Mouse (Mus musculus) gonadal fat pad, adult 2 months (tissue): ENCODE measurements around the gene Gpr137. TPM values are rescaled to one million over a fixed set of nuclear protein-coding genes. Genes with fewer than 3 reads are reported as not detected.
A peak's percentile ranks its signal among the peaks of the same experiment; 100 is the strongest.
"Not testable (repeated sequence)": the region's sequence is repeated elsewhere in the genome, so short reads cannot be mapped to it uniquely, and the experiment has no call there.

Source experiments
- DNase-seq: peaks from one replicate; pipeline ENCODE4 v3.0.0-alpha.2; 2012; ENCODE audit warnings: low read depth
- polyA plus RNA-seq: library from polyadenylated mRNA; depleted of rRNA; stranded (reverse); fragments of >200 nt; gene quantifications from 2 replicates; pipeline ENCODE4 v1.2.3, GENCODE M21; 2012

The Gpr137 gene
- polyA plus RNA-seq, 1 experiment: 89.1 TPM

DNA sequence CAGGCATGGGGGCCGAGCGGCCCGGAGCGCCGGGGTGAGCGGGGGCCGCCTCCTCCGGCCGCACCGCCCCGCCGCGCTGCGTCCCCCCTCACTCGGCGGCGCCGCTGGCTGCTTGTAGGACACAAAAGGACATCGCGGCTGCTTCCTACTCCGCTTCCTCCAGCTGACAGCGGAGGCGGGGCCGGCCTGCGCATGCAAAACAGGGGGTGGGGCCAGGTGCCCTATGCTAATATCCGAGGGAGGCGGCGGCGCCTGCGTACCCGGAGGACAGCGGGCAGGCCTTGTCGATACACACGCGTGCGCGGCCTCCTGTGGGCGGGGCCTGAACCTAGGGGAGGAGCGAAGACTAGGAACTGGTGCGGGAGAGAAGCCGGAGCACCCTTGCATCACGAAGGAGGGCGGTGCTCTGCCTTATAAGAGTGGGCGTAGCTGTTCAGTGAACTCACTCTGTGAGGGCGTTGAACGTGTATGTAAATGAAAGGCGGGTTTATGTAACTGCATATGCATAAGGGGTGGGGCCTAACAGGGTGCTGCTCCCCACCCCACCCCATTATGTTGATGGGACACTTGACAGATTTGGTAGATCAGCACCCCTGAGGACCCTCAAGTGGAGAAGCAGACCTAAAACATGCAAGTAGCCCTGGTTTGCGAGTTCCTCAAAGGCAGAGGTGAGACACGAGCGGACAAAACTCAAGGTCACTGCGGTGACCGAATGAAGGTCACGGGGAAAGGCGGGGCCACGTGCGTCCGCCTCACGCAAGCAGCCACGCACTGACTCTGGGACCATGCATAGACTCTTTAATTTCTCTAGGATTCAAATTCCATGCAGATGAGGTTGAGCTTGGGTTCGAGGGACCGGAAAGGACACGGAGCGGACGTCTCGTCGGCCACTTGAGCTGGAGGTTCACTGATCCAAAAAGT lies 20.4 kb downstream of the Gpr137 start, which contains the start of gene Esrra:
TSS of gene Esrra (minus strand) at position 167 of the 921 bp plus-strand sequence.
- DNase-seq: peak; percentile 98

DNA sequence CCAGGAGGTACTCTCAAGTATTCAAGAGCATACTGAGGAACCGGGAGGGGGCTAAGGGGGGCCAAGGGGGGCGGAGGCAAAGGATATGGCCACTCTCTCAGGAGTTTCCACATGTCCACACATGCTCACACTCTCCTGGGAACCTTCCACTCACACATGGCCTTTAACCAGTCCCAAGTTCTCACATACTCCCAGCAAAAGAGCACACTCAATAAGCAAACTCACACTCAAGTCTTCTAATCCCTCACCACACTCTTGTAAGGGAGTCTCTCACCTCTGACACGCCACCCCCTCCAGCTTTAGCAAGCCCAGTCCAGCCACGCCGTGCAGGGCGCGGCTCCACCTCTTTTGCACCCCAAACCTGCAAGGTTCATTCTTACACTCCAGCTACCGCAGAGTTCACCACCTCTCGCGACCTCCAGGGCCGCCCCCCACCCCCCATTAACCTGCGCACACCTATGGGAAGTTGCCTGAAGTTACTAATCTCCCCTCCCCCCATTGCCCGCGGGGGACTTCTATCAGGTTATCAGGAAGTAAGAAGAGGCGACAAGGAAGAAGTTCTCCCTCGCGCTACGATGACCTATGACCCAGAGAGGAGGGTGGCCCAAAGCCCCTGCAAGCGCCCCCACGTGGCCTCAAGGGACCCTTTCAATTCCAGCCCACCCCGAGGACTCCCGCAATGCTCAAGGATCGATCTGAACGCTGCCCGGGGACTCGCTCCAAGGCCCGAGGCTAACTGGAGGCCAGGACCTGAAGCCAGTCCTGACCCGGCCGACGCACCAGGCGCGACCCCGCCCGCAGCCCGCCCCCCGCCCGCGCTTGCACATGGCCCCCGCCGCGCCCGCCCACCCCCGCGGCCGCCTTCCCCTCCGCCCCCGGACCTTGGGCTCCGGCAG lies 21.3 kb downstream of the Gpr137 start:
- no peak for DNase-seq

DNA sequence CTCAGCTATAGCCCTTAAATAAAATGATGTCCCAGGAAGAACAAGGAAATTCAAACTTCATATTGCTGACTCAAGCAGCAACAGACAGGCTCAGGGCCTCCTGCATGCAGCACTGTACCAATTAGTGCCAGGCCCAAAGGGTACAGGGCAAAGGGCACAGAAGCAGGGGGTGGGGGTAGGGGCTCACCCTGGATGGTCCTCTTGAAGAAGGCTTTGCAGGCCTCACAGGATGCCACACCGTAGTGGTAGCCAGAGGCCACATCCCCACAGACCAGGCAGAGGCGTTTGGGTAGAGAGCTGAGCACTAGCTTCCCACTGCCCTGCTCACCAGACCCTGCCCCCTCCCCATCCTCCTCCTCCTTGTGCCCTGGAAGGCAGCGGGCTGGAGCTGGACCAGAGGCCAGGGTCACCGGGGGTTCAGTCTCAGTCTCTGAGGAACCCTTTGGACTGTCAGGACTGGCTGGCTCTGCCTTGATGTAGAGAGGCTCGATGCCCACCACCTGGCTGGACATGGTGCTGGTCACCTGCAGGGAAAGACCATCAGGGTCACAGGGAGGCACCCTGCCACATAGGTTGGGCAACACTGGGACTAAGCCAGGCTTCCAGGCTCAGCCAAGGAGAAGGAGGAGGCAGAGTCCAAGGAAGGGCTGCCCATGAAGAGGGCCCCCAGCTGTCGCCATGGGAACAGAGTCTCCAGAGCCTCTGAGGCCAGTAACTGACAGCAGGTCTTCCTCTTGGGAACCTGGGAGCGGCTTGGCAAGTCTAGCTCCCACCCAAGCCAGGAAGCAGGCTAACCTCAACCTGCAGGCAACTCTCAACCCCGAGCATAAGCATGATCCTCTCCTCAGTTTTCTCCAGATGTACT lies 22.2 kb downstream of the Gpr137 start:
- no peak for DNase-seq

DNA sequence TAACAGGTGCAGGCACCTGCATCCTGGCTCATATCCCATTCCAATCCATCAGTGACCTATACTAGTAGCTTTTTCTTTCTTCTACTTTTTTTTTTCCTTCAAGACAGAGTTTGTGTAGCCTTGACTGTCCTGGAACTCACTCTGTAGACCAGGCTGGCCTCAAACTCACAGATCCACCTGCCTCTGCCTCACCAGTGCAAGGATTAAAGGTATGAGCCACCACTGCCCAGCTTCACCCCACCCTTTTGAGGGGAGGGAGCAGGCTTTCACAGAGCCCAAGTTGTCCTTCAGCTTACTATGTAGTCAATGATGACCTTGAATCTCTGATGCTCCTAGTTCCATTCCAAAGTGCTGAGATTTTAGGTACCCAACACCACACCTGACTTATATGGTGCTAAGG lies 22.8 kb downstream of the Gpr137 start:
- DNase-seq: no peak

DNA sequence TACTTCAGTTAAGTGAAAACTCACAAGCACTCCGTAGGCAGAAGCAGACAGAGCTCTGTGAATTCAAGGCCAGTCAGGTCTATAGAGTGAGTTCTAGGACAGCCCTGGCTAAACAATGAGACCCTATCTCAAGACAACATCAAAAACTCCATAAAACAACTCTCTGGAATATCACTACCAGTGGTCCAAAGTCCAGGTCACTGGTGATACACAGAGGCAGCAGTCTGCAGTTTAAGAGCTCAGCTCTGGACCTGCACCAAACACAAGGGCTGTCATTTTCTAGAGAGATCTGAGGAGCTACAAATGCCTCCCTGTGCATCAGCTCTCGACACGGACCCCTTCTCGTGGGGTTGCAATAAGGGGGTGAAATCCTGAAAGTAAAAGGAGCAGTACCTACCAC lies 24.0 kb downstream of the Gpr137 start:
- DNase-seq: no peak

DNA sequence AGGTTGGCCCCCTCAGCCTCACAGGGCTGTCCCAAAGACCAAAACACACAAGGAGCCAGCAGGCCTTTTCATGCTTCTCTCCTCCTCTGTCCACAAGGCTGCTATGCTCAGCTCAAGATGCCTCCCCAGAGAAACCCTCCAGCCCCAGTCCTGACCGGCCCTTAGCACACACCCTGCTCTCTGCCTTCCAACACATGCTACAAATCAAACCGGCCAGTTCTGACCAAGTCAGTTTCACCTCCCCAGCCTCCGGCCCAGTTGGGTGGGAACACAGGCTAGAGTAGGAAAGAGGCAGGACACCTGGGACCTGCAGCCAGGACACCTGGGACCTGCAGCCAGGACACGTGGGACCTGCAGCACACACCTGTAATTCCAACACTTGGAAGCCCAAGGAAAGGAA lies 25.8 kb downstream of the Gpr137 start:
- DNase-seq: no peak

DNA sequence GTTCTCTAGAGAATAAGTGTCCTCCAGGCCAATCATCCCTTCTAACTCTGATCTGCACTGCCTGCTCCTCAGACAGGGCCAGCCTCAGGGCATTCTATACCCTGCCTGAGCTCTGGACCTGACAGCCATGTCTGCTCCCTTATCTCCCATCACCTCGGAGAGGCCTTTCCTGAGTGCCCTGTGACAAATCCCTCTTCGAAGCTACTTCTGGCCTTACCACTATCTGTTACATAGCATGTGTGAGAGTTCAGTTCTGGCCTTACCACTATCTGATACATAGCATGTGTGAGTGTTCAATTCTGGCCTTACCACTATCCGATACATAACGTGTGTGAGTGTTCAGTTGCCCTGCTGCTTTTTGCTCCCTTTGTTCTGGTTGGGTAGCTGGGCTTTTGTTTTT lies 27.0 kb downstream of the Gpr137 start:
- no peak for DNase-seq

DNA sequence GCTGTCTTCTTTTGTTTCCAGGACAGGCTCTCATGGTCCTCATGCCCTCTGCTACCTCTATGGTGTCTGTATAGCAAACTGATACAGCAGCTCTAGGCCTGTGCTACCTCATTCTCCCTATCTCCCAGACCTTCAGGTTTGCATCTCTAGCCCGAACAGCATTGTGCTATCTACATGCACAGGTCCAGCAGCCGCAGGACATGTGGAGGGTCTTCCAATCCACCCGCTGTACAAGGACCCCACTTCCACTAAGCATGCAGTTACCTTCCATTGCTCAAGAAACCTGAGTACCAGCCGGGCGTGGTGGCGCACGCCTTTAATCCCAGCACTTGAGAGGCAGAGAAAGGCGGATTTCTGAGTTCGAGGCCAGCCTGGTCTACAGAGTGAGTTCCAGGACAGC lies 27.7 kb downstream of the Gpr137 start:
- DNase-seq: no peak

DNA sequence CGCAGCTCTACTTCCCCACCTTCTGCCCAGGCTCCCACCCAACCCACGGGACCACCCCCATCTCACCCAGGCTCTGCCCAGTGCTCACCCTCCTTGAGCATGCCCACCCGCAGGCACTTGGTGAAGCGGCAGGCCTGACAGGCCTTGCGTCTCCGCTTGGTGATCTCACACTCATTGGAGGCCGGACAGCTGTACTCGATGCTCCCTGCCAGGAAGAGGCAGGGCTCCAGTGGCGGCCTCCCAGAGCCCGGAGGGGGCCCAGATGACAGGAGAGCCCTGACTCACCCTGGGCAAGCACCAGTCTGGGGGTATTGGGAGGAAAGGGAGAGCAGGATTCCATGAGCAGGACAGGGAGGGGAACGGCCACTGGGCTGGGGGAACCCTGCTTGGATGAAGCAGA lies 28.3 kb downstream of the Gpr137 start:
- no peak for DNase-seq

DNA sequence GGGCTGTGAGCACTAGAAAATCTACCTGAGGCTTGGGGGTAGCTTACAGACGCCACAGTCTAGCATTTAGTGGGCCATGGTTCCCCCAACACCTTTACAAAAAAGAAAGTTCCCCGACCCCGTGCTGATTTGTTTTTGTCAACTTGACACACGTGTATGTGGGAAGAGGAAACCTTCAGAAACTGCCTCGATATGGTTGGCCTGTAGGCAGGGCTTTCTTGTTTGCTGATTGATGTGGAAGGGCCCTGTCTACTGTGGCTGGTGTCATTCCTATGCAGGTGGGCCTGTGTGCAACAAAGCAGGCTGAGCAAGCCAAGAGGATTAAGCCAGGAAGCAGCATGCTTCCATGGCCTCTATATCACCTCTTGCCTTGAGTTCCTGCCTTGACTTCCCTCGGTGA lies 29.2 kb downstream of the Gpr137 start:
- no peak for DNase-seq

DNA sequence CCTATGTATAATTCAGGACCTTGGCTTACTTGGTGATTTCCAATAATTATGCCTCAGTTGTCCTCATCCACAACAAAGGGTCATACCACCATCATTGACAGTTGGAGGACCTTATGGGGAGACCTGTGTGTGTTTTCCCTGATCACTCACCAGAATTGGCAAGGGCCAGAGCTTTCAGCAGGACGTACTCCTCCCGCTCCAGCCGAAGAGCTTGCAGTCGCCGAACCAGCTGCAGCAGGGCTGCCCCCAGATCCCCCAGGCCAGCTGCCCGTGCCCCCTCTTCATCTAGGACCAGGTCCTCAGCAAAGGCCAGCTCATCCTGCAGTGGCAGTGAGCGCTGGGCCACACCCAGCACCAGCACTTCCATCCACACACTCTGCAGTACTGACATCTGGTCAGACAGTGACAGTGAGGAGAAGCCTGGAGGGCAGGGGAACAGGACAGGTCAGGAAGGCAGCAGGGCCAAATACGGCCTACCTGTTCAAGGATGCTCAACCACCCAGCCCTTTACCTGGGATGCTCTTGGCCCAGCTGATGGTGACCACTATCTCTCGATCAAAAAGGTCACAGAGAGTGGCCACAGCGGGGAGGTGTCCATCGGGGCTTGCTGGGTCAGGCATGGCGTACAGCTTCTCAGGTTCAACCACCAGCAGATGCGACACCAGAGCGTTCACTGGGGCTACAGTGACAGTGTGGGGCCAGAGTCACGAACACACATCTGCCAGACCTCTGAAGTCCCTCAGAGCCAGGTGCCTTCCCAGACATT lies 29.9 kb downstream of the Gpr137 start:
- DNase-seq: no peak

DNA sequence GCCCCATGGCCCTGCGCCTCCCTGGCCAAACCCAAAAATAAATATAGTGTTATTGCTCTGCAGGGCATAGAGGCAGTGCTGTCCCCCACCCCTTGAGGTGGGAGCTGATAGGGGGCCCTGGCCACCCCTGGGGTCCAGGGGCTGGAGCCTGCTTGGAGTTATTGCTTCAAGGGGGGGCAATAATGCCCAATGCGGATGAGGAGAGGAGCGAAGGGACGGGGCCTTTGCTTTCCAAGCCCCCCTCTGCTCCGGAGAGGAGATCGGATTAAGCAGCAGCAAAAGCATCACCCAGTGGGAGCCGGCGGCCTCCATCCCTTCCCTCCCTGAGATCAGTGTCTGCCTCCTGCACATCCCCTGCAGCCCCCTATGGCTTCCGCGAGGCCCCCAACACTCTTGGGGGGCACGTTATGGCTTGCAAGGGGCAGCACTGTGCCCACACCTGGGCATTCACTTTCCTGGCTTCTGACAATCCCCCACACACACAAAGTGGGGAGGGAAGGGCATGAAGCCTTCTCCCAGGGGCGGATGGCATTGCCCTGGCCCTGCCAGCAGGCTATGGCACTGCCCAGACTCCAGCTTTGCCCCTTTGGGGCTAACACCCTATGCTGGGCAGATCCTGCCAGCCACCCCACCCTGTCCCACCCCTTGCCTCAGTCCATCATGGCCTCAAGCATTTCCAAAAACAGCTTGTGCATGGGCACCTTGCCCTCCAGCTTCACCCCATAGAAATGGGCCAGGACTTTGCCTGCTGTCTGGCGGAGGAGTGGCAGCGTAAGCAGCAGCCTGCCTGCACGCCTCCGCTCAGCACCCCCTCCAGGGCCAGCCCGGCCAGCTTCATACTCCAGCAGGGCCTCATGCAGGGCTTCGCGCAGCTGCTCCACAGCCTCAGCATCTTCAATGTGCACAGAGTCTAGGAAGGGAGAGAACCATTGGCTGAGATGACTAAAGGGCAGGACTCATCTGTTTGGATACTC lies 30.9 kb downstream of the Gpr137 start:
- DNase-seq: no peak

DNA sequence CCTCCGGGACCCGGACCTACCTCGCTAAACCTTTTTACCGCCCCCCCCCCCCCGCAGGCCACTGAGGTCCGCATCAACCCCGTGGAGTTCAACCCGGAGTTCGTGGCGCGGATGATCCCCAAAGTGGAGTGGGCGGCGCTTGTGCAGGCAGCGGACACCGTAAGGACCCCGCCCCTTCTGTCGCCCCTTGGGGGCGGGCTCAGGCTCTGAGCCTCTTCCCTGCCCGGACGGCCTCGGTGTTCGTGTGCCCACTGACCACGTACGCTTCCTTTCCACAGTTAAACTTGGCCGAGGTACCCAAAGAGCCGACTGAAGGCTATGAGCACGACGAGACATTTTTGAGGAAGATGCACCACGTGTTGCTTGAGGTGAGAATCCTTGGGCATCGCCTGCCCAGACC lies 32.0 kb downstream of the Gpr137 start:
- not testable (repeated sequence) for DNase-seq

DNA sequence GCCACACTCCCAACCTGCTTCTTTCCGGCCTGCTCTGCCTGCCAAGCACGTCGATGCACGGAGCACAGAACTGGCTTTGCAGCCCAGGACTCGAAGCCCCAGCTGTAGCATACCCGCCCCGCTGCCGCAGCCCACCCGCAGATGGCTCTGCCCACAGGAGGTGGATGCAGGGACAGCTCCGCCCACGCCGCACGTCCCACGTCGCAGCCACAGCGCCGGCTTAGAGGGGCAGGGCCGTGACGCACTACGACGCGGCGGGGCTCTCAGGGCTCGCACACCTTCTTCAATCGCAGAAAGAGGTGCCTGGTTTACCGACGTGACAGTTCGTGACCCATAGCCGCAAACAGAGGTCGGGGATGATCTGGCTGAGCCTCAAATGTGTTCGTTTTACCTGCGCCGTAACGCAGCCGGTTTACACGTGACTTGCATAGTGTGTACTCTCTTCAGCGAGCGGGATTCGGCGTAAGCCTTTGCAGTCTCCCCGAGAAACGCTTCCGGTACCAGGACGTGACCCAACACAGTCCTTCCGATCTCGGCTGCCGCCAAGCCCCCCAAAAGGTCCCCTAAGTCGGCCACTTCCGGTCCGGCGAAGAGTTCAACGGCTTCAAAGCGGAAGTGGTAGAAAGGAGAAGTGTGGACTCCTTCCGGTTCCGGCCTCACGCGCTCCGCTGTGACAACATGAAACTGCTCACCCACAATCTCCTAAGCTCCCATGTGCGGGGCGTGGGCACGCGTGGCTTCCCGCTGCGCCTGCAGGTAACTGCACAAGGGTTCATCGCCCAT lies 32.6 kb downstream of the Gpr137 start, which contains the start of the genes Trmt112 and Prdx5:
TSS of gene Trmt112 (plus strand) at position 192 of the 783 bp plus-strand sequence.
TSS of gene Prdx5 (minus strand) at position 600 of the 783 bp plus-strand sequence.
- no peak for DNase-seq

DNA sequence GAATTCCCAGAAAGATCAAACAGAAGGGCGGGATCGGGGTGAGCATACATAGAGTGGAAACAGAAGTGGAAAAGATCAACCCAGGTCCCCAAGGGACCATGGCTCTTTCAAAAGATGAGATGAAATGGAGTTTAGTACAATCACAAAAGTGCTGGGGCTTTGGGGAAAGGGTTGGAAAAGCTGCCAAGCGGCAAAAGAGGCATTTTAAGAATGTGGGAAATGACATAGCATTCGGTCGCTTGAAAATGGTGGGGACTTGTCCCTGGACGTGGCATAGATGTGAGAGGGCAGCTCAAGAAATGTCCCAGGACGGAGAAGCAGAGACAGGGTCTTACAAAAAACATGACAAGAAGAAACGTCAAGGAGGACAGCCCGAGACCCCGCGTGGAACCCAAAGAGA lies 33.3 kb downstream of the Gpr137 start:
- DNase-seq: no peak

DNA sequence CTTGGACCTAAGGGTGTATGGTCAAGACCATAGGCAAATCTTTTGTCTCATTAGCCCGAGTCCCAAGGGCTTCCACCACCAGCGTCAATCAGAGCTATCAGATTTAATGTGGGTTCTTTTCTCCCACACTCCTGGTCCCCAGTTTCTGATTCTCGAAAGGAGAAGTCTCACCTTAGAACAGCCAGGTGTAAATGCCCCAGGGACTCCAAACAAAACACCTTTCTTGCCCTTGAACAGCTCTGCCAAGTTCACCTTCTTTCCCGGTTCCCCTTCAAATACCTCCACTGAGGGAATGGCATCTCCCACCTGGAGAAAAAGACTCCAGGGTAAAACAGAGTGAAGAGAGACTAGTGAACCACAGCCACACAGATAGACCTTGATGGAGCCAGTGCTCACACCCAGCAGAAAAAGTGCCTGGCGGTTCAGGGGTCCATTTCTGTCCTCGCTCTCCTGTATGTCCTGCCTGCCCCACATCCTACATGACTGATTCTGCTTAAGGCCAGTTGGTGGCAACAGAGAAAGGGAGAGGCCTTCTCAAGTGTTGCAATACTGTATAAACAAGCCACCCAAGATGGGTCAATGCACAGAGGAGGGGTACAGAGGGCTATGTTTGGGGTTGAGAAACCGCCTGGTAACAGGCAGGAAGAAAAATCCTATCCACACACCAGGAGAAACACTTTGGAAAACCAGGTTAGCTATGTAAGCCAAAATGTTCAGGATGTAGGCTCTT lies 34.3 kb downstream of the Gpr137 start:
- no peak for DNase-seq

DNA sequence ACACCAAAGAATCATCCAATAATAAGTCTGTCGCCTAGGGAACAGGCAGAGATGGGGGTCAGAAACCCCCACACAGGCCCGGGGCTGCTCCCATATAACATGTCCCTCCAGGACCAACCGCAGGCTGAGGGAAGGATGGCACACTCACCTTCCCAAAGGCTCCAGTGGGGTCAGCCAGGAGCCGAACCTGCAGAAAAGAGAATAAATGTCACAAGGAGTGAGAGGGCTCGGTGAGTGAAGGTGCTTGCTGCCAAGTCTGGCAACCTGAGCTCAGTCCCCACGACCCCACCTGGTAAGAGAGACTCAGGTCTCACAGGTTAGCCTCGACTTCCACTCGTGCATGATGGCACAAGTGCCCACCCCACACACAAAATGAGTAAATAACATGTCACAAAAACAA lies 35.2 kb downstream of the Gpr137 start:
- DNase-seq: no peak

DNA sequence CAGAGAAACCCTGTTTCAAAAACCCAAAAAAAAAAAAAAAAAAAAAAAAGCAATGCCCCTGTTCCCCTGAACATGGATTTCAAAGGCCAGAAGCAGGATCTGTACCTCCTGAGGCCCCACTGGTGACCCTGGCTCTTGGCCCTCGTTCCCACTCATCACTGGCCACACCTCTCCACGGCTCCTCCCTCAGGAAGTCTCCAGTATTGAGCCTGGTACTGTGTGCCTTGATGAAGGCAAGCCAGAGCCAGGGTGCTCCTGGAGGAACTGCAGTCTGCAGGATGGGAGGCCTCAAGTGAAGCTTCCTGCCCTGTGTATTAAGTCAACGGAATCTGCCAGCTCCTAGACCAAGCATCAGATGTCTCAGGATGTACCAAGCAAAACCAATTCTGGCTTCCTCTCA lies 36.1 kb downstream of the Gpr137 start:
- no peak for DNase-seq
